Mouse (Mus musculus): ENCODE results near the gene Tapbp.

Tapbp gene

GRCm38 (mm10) chr17:33920282-33921097 is 4.8 kb downstream of the Tapbp start:
- peak; percentile 90 for DNase-seq (ENCODE audit: low read depth, low spot score)

- DNase-seq (ENCODE audit: low read depth, low spot score): no peak
Observed at GRCm38 (mm10) chr17:33921361-33921760, 5.7 kb downstream of the Tapbp start.

GRCm38 (mm10) chr17:33924577-33925283 is 9.0 kb downstream of the Tapbp start:
- peak; percentile 86 for DNase-seq (ENCODE audit: low read depth, low spot score)

GRCm38 (mm10) chr17:33925406-33926116 is 9.9 kb downstream of the Tapbp start:
- peak; percentile 81 for DNase-seq (ENCODE audit: low read depth, low spot score)

- peak; percentile 70 for DNase-seq (ENCODE audit: low read depth, low spot score)
Observed at GRCm38 (mm10) chr17:33926207-33926932, 10.7 kb downstream of the Tapbp start.

GRCm38 (mm10) chr17:33928251-33928947 is 12.7 kb downstream of the Tapbp start:
- DNase-seq (ENCODE audit: low read depth, low spot score): no peak

- DNase-seq (ENCODE audit: low read depth, low spot score): peak; percentile 94
Observed at GRCm38 (mm10) chr17:33929371-33930279, 13.9 kb downstream of the Tapbp start, which contains the start of gene Rgl2. TSS of gene Rgl2 (plus strand) at chr17:33929543.

GRCm38 (mm10) chr17:33930280-33931158 is 14.8 kb downstream of the Tapbp start:
- DNase-seq (ENCODE audit: low read depth, low spot score): peak; percentile 96

- no peak for DNase-seq (ENCODE audit: low read depth, low spot score)
Observed at GRCm38 (mm10) chr17:33931159-33931866, 15.6 kb downstream of the Tapbp start.

- no peak for DNase-seq (ENCODE audit: low read depth, low spot score)
Observed at GRCm38 (mm10) chr17:33931947-33932346, 16.2 kb downstream of the Tapbp start.

GRCm38 (mm10) chr17:33932448-33932847 is 16.7 kb downstream of the Tapbp start:
- no peak for DNase-seq (ENCODE audit: low read depth, low spot score)

- no peak for DNase-seq (ENCODE audit: low read depth, low spot score)
Observed at GRCm38 (mm10) chr17:33932970-33933369, 17.3 kb downstream of the Tapbp start.

- DNase-seq (ENCODE audit: low read depth, low spot score): no peak
Observed at GRCm38 (mm10) chr17:33935422-33936055, 19.8 kb downstream of the Tapbp start.

GRCm38 (mm10) chr17:33936993-33937392 is 21.3 kb downstream of the Tapbp start:
- no peak for DNase-seq (ENCODE audit: low read depth, low spot score)

- DNase-seq (ENCODE audit: low read depth, low spot score): peak; percentile 61
Observed at GRCm38 (mm10) chr17:33938783-33939182, 23.1 kb downstream of the Tapbp start.

GRCm38 (mm10) chr17:33940206-33940805 is 24.6 kb downstream of the Tapbp start, which contains the start of the genes Pfdn6 and Wdr46:
TSS of gene Pfdn6 (minus strand) at chr17:33940343.
TSS of gene Wdr46 (plus strand) at chr17:33940660.
- DNase-seq (ENCODE audit: low read depth, low spot score): peak; percentile 96

GRCm38 (mm10) chr17:33940981-33941380 is 25.3 kb downstream of the Tapbp start:
- peak; percentile 67 for DNase-seq (ENCODE audit: low read depth, low spot score)

All from R1 (cell line).